Mouse (Mus musculus): ENCODE data around the gene Simc1. TPM values are rescaled to one million over a fixed set of nuclear protein-coding genes. Genes with fewer than 3 reads are reported as not detected.

The Simc1 gene
- total and polyA plus RNA-seq, 2 experiments: 2.9 to 6.7 TPM

DNA sequence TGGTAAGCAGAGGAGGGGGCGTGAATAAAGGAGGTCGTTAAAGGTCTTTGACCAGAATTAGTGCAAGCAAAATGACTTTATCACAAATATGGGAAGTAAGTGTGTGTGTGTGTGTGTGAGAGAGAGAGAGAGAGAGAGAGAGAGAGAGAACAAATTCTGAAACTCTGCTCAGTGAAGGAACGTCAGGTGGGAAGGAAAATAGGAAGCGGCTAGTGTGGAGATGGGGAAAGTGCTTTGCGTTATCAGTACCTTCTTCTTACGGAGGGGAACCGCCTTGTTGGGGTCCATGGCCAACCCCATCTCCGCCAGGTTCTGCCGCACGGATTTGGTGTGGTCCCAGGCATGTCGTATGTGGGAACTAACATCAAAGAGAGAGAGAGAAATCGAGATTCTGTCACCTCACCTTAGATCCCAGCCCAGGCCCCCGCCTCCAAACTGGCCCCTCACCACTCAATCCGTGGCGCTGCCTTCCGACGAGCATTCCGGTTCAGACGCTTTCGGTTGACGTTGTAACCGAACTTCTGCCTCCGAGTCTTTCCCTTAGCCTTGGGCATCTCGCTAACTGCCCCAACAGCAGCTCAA, 85.9 kb downstream of the Simc1 start:
- Histone ChIP-seq H3K4me3 (ENCODE audit: insufficient read depth, low read depth, low read length) (peak overlapping the region; percentile 94), H3K27ac (replicated peaks; ENCODE audit: insufficient read depth, low read depth, low read length) (peak overlapping the region; percentile 25), H3K36me3 (ENCODE audit: control insufficient read depth, insufficient read depth, low read length) (peaks cover 17% of the 10 kb centered on the region), H3K27me3 (ENCODE audit: control insufficient read depth, insufficient read depth, low read length) (no peaks in the 10 kb centered on the region), H3K79me2 (ENCODE audit: control insufficient read depth, insufficient read depth, low read length) (peaks cover 11% of the 10 kb centered on the region; the same call in 1 of the 2 replicates), H3K4me1 (ENCODE audit: control insufficient read depth, insufficient read depth, low read length) (peaks cover 10% of the 10 kb centered on the region), H3K9ac (ENCODE audit: low read depth, low read length) (peak overlapping the region; percentile 75)
- WGBS: under 1% methylated on average over 24 of the region's 24 CpGs
- no peak for DNase-seq (ENCODE audit: extremely low read depth, low read depth, low spot score)
- TF ChIP-seq CTCF (IDR thresholded peaks at IDR 0.05; ENCODE audit: low read depth, low read length) (no peak), POLR2A (IDR thresholded peaks at IDR 0.05; ENCODE audit: extremely low read depth, insufficient read depth, low read length) (no peak)

DNA sequence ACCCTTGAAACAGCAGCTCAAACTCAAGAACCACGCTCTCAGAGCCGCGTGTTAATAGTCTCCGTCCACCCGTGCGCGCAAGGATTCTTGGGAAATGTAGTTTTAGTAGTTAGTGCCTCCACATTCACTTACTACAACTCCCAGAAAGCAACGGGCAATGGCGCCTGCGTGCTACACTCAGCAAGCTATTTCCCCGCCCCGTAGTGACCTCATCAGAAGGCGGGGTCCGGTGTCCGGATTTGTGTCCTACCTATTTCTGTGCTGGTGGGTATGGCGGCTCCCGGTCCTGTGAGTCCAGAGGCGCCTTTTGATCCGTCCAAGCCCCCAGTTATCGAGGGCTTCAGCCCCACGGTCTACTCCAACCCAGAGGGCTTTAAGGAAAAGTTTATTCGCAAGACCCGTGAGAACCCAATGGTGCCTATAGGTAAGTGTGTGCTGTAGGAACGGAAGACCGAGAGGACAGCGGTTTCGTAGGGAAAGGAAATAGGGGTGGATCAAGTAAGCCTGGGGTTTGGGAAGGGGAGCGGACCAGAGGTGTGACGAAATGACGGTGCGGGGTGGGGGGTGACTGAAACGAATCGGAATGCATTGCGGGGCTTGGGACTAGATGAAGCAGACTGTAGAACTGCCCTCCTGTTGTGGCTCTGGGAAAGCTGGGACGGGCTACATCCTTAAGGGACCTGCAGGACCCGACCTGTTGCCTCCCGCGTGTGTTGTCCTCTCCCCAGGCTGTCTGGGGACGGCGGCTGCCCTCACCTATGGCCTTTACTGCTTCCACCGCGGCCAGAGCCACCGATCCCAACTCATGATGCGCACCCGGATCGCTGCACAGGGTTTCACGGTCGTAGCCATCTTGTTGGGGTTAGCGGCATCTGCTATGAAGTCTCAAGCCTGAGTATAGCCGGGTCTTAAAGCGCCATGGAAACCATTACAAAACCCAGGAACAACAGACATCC, 86.7 kb downstream of the Simc1 start, which contains the start of the genes Nop16 and Higd2a:
Gene Nop16, minus strand, starts transcription at position 95 of the 956 bp plus-strand sequence.
Gene Higd2a, plus strand, starts transcription at position 212 of the 956 bp plus-strand sequence.
- WGBS: under 1% methylated on average over 51 of the region's 51 CpGs
- Histone ChIP-seq H3K4me1 (ENCODE audit: control insufficient read depth, insufficient read depth, low read length) (peaks cover 10% of the 10 kb centered on the region), H3K4me3 (ENCODE audit: insufficient read depth, low read depth, low read length) (peak within 1 kb of the TSS; percentile 94), H3K9ac (ENCODE audit: low read depth, low read length) (peak within 1 kb of the TSS; percentile 89), H3K79me2 (ENCODE audit: control insufficient read depth, insufficient read depth, low read length) (peaks cover 11% of the 10 kb centered on the region; the same call in 1 of the 2 replicates), H3K36me3 (ENCODE audit: control insufficient read depth, insufficient read depth, low read length) (peaks cover 10% of the 10 kb centered on the region), H3K27me3 (ENCODE audit: control insufficient read depth, insufficient read depth, low read length) (no peaks in the 10 kb centered on the region), H3K27ac (replicated peaks; ENCODE audit: insufficient read depth, low read depth, low read length) (peak within 1 kb of the TSS; percentile 73)
- TF ChIP-seq POLR2A (IDR thresholded peaks at IDR 0.05; ENCODE audit: extremely low read depth, insufficient read depth, low read length): peak; percentile 64
- TF ChIP-seq CTCF (IDR thresholded peaks at IDR 0.05; ENCODE audit: low read depth, low read length): no peak
- DNase-seq (ENCODE audit: extremely low read depth, low read depth, low spot score): peak; percentile 96

DNA sequence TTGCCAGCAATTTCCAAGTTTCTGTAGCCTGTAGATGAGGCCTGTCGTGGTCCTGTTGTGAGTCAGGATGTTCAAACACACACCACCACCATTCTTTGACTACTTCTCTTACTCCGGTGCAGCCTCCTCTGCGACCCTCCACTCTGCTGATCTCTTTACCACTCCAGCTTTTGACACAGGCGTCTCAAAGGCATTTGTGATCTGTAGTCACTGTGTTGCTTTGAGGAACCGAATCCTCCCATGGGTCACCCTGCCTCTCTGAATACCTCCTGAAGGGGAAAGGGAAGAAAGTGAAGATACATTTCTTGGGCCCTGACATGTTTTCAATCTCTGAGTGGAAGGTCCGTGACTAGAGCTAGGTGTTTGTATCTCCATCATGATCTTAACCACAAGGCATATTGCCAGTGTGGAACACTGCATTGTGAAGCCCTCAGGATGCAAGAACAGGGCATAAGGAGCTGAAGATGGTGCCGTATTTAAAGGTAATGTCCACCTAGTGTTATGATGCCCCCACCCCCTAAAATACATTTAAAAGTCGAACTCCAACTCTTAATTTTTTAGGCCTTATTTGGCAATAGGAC, 88.3 kb downstream of the Simc1 start:
- H3K27me3 ChIP-seq (ENCODE audit: control insufficient read depth, insufficient read depth, low read length): no peaks in the 10 kb centered on the region
- 88% methylated on average over 8 of the region's 8 CpGs for WGBS
- H3K36me3 ChIP-seq (ENCODE audit: control insufficient read depth, insufficient read depth, low read length): peaks cover 8% of the 10 kb centered on the region
- no peak for TF ChIP-seq POLR2A (IDR thresholded peaks at IDR 0.05; ENCODE audit: extremely low read depth, insufficient read depth, low read length)
- no peak for TF ChIP-seq CTCF (IDR thresholded peaks at IDR 0.05; ENCODE audit: low read depth, low read length)
- H3K79me2 ChIP-seq (ENCODE audit: control insufficient read depth, insufficient read depth, low read length): peaks cover 11% of the 10 kb centered on the region; the same call in 1 of the 2 replicates
- no peak overlapping the region for H3K27ac ChIP-seq (replicated peaks; ENCODE audit: insufficient read depth, low read depth, low read length)
- H3K4me3 ChIP-seq (ENCODE audit: insufficient read depth, low read depth, low read length): no peak overlapping the region
- peaks cover 10% of the 10 kb centered on the region for H3K4me1 ChIP-seq (ENCODE audit: control insufficient read depth, insufficient read depth, low read length)
- H3K9ac ChIP-seq (ENCODE audit: low read depth, low read length): no peak overlapping the region
- DNase-seq (ENCODE audit: extremely low read depth, low read depth, low spot score): no peak

DNA sequence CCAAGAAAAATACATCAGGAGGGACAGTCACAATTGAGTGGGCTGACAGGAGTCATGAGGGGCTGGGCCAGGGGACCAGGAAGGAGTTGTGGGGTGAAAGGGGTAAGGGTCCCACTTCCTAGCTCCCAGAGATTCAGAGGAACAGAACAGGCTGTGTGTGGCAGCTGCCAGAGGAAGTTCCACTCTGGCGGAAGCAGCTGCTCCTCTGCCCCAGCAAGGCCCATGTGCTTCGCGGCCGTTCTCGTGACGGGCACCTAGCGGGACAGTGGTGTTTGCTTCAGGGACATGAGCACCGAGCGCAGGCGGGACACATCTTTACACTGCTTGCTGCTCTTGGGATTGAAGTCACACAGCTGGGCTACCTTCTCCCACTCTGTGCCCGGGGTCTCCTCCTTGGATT, 90.0 kb downstream of the Simc1 start:
- peaks cover 2% of the 10 kb centered on the region for H3K36me3 ChIP-seq (ENCODE audit: control insufficient read depth, insufficient read depth, low read length)
- no peak for DNase-seq (ENCODE audit: extremely low read depth, low read depth, low spot score)

DNA sequence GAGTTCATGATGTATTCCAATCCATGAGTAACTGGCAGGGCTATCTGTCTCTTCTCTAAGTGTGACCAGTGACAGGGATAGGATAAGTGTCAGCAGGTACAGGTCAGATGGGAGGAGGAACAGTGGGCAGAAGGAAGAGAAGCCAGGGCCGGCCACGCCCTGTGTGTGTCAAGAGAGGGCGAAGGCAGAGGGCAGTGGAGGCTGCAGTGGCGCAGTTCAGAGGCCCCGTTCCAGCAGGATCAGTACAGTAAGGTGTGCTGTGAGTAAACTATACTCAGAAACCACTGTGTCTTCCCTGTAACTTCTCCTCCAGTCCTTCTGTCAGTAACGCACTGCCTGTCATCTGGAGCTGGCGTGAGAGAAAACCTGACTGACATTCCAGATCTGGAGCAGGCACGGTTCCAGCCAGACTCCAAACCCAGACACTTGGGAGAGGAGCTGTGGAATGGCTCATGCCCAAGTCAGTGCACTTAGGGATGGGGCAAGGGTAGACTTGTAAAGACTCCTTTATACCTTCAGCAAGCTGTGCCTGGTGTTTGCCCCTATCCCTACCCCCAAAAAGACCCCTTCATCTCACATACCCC, 92.6 kb downstream of the Simc1 start:
- no peak for DNase-seq (ENCODE audit: extremely low read depth, low read depth, low spot score)
- peaks cover 2% of the 10 kb centered on the region for H3K36me3 ChIP-seq (ENCODE audit: control insufficient read depth, insufficient read depth, low read length)
- no peaks in the 10 kb centered on the region; the same call in 1 of the 2 replicates for H3K79me2 ChIP-seq (ENCODE audit: control insufficient read depth, insufficient read depth, low read length)
- WGBS: 64% methylated on average over 8 of the region's 8 CpGs
- TF ChIP-seq CTCF (IDR thresholded peaks at IDR 0.05; ENCODE audit: low read depth, low read length) (no peak), POLR2A (IDR thresholded peaks at IDR 0.05; ENCODE audit: extremely low read depth, insufficient read depth, low read length) (no peak)
- H3K27ac ChIP-seq (replicated peaks; ENCODE audit: insufficient read depth, low read depth, low read length): no peak overlapping the region
- no peaks in the 10 kb centered on the region for H3K27me3 ChIP-seq (ENCODE audit: control insufficient read depth, insufficient read depth, low read length)
- H3K4me3 ChIP-seq (ENCODE audit: insufficient read depth, low read depth, low read length): no peak overlapping the region
- peaks cover 7% of the 10 kb centered on the region for H3K4me1 ChIP-seq (ENCODE audit: control insufficient read depth, insufficient read depth, low read length)
- no peak overlapping the region for H3K9ac ChIP-seq (ENCODE audit: low read depth, low read length)

More for the DNA sequence above, 90.0 kb downstream of the Simc1 start:
- Histone ChIP-seq H3K27ac (replicated peaks; ENCODE audit: insufficient read depth, low read depth, low read length) (no peak overlapping the region), H3K4me3 (ENCODE audit: insufficient read depth, low read depth, low read length) (no peak overlapping the region), H3K4me1 (ENCODE audit: control insufficient read depth, insufficient read depth, low read length) (peaks cover 10% of the 10 kb centered on the region), H3K27me3 (ENCODE audit: control insufficient read depth, insufficient read depth, low read length) (no peaks in the 10 kb centered on the region), H3K79me2 (ENCODE audit: control insufficient read depth, insufficient read depth, low read length) (peaks cover 9% of the 10 kb centered on the region; the same call in 1 of the 2 replicates), H3K9ac (ENCODE audit: low read depth, low read length) (no peak overlapping the region)
- WGBS: 97% methylated on average over 11 of the region's 11 CpGs
- TF ChIP-seq CTCF (IDR thresholded peaks at IDR 0.05; ENCODE audit: low read depth, low read length) (no peak), POLR2A (IDR thresholded peaks at IDR 0.05; ENCODE audit: extremely low read depth, insufficient read depth, low read length) (no peak)
